Mouse (Mus musculus) midbrain, embryonic 14.5 days (tissue): ENCODE data around the gene Gm3415. TPM values are rescaled to one million over a fixed set of nuclear protein-coding genes. Genes with fewer than 3 reads are reported as not detected.
A peak's percentile ranks its signal among the peaks of the same experiment; 100 is the strongest.
"Not testable (repeated sequence)": the region's sequence is repeated elsewhere in the genome, so short reads cannot be mapped to it uniquely, and the experiment has no call there.

Source experiments
- ATAC-seq: fragments of 200-750 bp; cut with Nextera tagmentation; 2 replicates; pipeline ENCODE4 v1.8.0; 2017; ENCODE audit warnings: moderate number of reproducible peaks, moderate library complexity; ENCODE audit not compliant: low FRiP score, low TSS enrichment
- DNase-seq: peaks from one replicate; pipeline ENCODE4 v3.0.0-alpha.2; 2015
- H3K27ac ChIP-seq: fragments of 300-500 bp; sonication (generic); replicated peaks from 2 replicates; pipeline ENCODE4 v1.5.1; 2014; ENCODE audit warnings: mild to moderate bottlenecking, low read depth, low read length, moderate library complexity
- H3K27me3 ChIP-seq: fragments of 300-500 bp; sonication (generic); 2 replicates; pipeline ENCODE4 v1.6.1; 2014; ENCODE audit warnings: low read length, control low read depth, mixed read lengths; ENCODE audit not compliant: control insufficient read depth, insufficient read depth
- H3K36me3 ChIP-seq: fragments of 300-500 bp; sonication (generic); 2 replicates; pipeline ENCODE4 v1.6.1; 2014; ENCODE audit warnings: low read length, control low read depth; ENCODE audit not compliant: control insufficient read depth, insufficient read depth
- H3K4me1 ChIP-seq: fragments of 300-500 bp; sonication (generic); 2 replicates; pipeline ENCODE4 v1.6.1; 2014; ENCODE audit warnings: mild to moderate bottlenecking, antibody characterized with exemption, low read length, control low read depth; ENCODE audit not compliant: control insufficient read depth, insufficient read depth
- H3K4me2 ChIP-seq: fragments of 300-500 bp; sonication (generic); 2 replicates; pipeline ENCODE4 v1.6.1; 2014; ENCODE audit warnings: mild to moderate bottlenecking, low read length, moderate library complexity
- H3K4me3 ChIP-seq: fragments of 300-500 bp; sonication (generic); replicated peaks from 2 replicates; pipeline ENCODE4 v1.5.1; 2014; ENCODE audit warnings: low read depth, low read length
- H3K9ac ChIP-seq: fragments of 300-500 bp; sonication (generic); replicated peaks from 2 replicates; pipeline ENCODE4 v1.6.1; 2014; ENCODE audit warnings: mild to moderate bottlenecking, low read length, moderate library complexity
- H3K9me3 ChIP-seq: fragments of 300-500 bp; sonication (generic); 2 replicates; pipeline ENCODE4 v1.6.1; 2016; ENCODE audit warnings: low read length, control low read depth, mixed read lengths; ENCODE audit not compliant: control insufficient read depth
- WGBS: fragments of 180-500 bp; shearing (Covaris S2); extraction: QIAGEN DNeasy Blood & Tissue Kit; methylation state at CpG from one replicate; pipeline ENCODE4 v1.1.7; 2014; 5-methylcytosine and 5-hydroxymethylcytosine counted together
- polyA plus RNA-seq: library from polyadenylated mRNA; unstranded; fragments of >200 nt; fragmentation: Nextera tagmentation; extraction: Ambion mirVana; gene quantifications from 2 replicates; pipeline ENCODE4 v1.2.1, GENCODE M21; 2014

Gm3415 gene
- polyA plus RNA-seq, 1 experiment from 2014 or later: not detected

GRCm38 (mm10) chr5:146596612-146597502, 40.9 kb downstream of the Gm3415 start:
- no peak for ATAC-seq
- no peak overlapping the region for H3K4me3 ChIP-seq
- 87% methylated on average over 18 of the region's 18 CpGs for WGBS

GRCm38 (mm10) chr5:146597503-146597874, 41.6 kb downstream of the Gm3415 start:
- DNase-seq (no peak), ATAC-seq (no peak)
- H3K9ac ChIP-seq: no peak overlapping the region
- no peaks in the 10 kb centered on the region for H3K4me1 ChIP-seq
- no peak overlapping the region for H3K27ac ChIP-seq
- H3K27me3 ChIP-seq: no peaks in the 10 kb centered on the region
- WGBS: 94% methylated on average over 10 of the region's 10 CpGs
- H3K36me3 ChIP-seq: no peaks in the 10 kb centered on the region
- no peak overlapping the region for H3K4me2 ChIP-seq
- H3K4me3 ChIP-seq: no peak overlapping the region
- H3K9me3 ChIP-seq: no peaks in the 10 kb centered on the region

More at GRCm38 (mm10) chr5:146596612-146597502, 40.9 kb downstream of the Gm3415 start:
- H3K36me3 ChIP-seq: no peaks in the 10 kb centered on the region
- no peak overlapping the region for H3K27ac ChIP-seq
- no peak overlapping the region for H3K4me2 ChIP-seq
- H3K9ac ChIP-seq: no peak overlapping the region
- no peak for DNase-seq
- H3K9me3 ChIP-seq: no peaks in the 10 kb centered on the region
- H3K4me1 ChIP-seq: no peaks in the 10 kb centered on the region
- H3K27me3 ChIP-seq: no peaks in the 10 kb centered on the region

- Histone ChIP-seq H3K4me2 (no peak overlapping the region), H3K4me3 (no peak overlapping the region), H3K4me1 (no peaks in the 10 kb centered on the region), H3K27ac (no peak overlapping the region), H3K9ac (no peak overlapping the region), H3K9me3 (no peaks in the 10 kb centered on the region), H3K27me3 (no peaks in the 10 kb centered on the region), H3K36me3 (no peaks in the 10 kb centered on the region)
- 68% methylated on average over 27 of the region's 27 CpGs for WGBS
- ATAC-seq (no peak), DNase-seq (peak; percentile 64)
Observed at GRCm38 (mm10) chr5:146598215-146599119, 42.5 kb downstream of the Gm3415 start.

- H3K4me3 ChIP-seq, H3K9me3 ChIP-seq, H3K4me2 ChIP-seq, H3K27ac ChIP-seq, H3K36me3 ChIP-seq, DNase-seq, ATAC-seq, H3K27me3 ChIP-seq, H3K9ac ChIP-seq, H3K4me1 ChIP-seq: not testable (repeated sequence)
- WGBS: 85% methylated on average over 7 of the region's 7 CpGs
Observed at GRCm38 (mm10) chr5:146599216-146599615, 43.3 kb downstream of the Gm3415 start.

GRCm38 (mm10) chr5:146599970-146600369, 44.0 kb downstream of the Gm3415 start:
- Histone ChIP-seq H3K27ac (no peak overlapping the region), H3K4me2 (no peak overlapping the region), H3K9me3 (no peaks in the 10 kb centered on the region), H3K9ac (no peak overlapping the region), H3K4me3 (no peak overlapping the region), H3K36me3 (no peaks in the 10 kb centered on the region), H3K4me1 (no peaks in the 10 kb centered on the region), H3K27me3 (no peaks in the 10 kb centered on the region)
- DNase-seq: no peak
- 89% methylated on average over 5 of the region's 5 CpGs for WGBS
- ATAC-seq: no peak

GRCm38 (mm10) chr5:146606221-146606620, 50.3 kb downstream of the Gm3415 start:
- no peak overlapping the region for H3K4me3 ChIP-seq
- H3K4me2 ChIP-seq: no peak overlapping the region
- H3K4me1 ChIP-seq: no peaks in the 10 kb centered on the region
- H3K27ac ChIP-seq: no peak overlapping the region
- no peak for ATAC-seq
- no peaks in the 10 kb centered on the region for H3K36me3 ChIP-seq
- no peaks in the 10 kb centered on the region for H3K9me3 ChIP-seq
- WGBS: 87% methylated on average over 5 of the region's 5 CpGs
- H3K9ac ChIP-seq: no peak overlapping the region
- no peaks in the 10 kb centered on the region for H3K27me3 ChIP-seq
- DNase-seq: no peak

GRCm38 (mm10) chr5:146606895-146607294, 51.0 kb downstream of the Gm3415 start:
- 91% methylated on average over 5 of the region's 5 CpGs for WGBS
- no peak overlapping the region for H3K9ac ChIP-seq
- no peak overlapping the region for H3K4me3 ChIP-seq
- H3K36me3 ChIP-seq: no peaks in the 10 kb centered on the region
- DNase-seq (no peak), ATAC-seq (no peak)
- H3K4me2 ChIP-seq: no peak overlapping the region
- H3K4me1 ChIP-seq: no peaks in the 10 kb centered on the region
- no peaks in the 10 kb centered on the region for H3K27me3 ChIP-seq
- no peaks in the 10 kb centered on the region for H3K9me3 ChIP-seq
- H3K27ac ChIP-seq: no peak overlapping the region

- Histone ChIP-seq H3K9me3 (no peaks in the 10 kb centered on the region), H3K27me3 (no peaks in the 10 kb centered on the region), H3K36me3 (no peaks in the 10 kb centered on the region), H3K4me3 (no peak overlapping the region), H3K4me1 (no peaks in the 10 kb centered on the region), H3K9ac (no peak overlapping the region), H3K4me2 (no peak overlapping the region), H3K27ac (no peak overlapping the region)
- DNase-seq (no peak), ATAC-seq (no peak)
- WGBS: 83% methylated on average over 5 of the region's 5 CpGs
Observed at GRCm38 (mm10) chr5:146607816-146608215, 51.9 kb downstream of the Gm3415 start.
